Mouse (Mus musculus) heart, adult 2 months (tissue): ENCODE results near the gene Ptpn11. TPM values are rescaled to one million over a fixed set of nuclear protein-coding genes. Genes with fewer than 3 reads are reported as not detected.
A peak's percentile ranks its signal among the peaks of the same experiment; 100 is the strongest.
"Not testable (repeated sequence)": the region's sequence is repeated elsewhere in the genome, so short reads cannot be mapped to it uniquely, and the experiment has no call there.

Experiments
- DNase-seq, 2 experiments: peaks; one replicate each; pipeline ENCODE4 v3.0.0; 2021
- H3K27ac ChIP-seq: fragments of 200-600 bp; 2 replicates; pipeline ENCODE4 v1.8.1; 2022
- H3K27me3 ChIP-seq: fragments of 200-500 bp; 2 replicates; pipeline ENCODE4 v1.6.1; 2012; ENCODE audit warnings: mild to moderate bottlenecking, low read length, inconsistent platforms, mixed read lengths; ENCODE audit not compliant: control insufficient read depth, insufficient read depth
- H3K36me3 ChIP-seq: fragments of 200-500 bp; 2 replicates; pipeline ENCODE4 v1.6.1; 2012; ENCODE audit warnings: low read length, inconsistent platforms; ENCODE audit not compliant: control insufficient read depth, insufficient read depth
- H3K4me1 ChIP-seq: fragments of 200-500 bp; 2 replicates; pipeline ENCODE4 v1.6.1; 2011; ENCODE audit warnings: low read length; ENCODE audit not compliant: control insufficient read depth, insufficient read depth
- H3K4me3 ChIP-seq: fragments of 200-600 bp; 2 replicates; pipeline ENCODE4 v1.8.1; 2022
- H3K79me2 ChIP-seq: fragments of 200-500 bp; replicated peaks from 2 replicates; pipeline ENCODE4 v1.6.1; 2012; ENCODE audit warnings: mild to moderate bottlenecking, inconsistent platforms, low read length, moderate library complexity, mixed read lengths; ENCODE audit not compliant: control insufficient read depth, insufficient read depth
- H3K9ac ChIP-seq: fragments of 200-500 bp; 2 replicates; pipeline ENCODE4 v1.6.1; 2012; ENCODE audit warnings: low read depth, mild to moderate bottlenecking, control low read depth, inconsistent platforms, low read length, mixed read lengths
- CTCF ChIP-seq: fragments of 200-600 bp; IDR thresholded peaks from 2 replicates; pipeline ENCODE4 v1.8.1; 2022; ENCODE audit warnings: antibody characterized with exemption, mild to moderate bottlenecking, moderate library complexity
- EP300 ChIP-seq: fragments of 200-500 bp; IDR thresholded peaks from 2 replicates; pipeline ENCODE4 v1.6.1; 2011; ENCODE audit warnings: low read depth, low read length, control low read depth; ENCODE audit not compliant: insufficient read depth
- POLR2A ChIP-seq: fragments of 200-500 bp; IDR thresholded peaks from 2 replicates; pipeline ENCODE4 v1.6.1; 2011; ENCODE audit warnings: mild to moderate bottlenecking, low read depth, low read length, control low read depth; ENCODE audit not compliant: insufficient read depth
- WGBS: fragments of 180-500 bp; shearing (Covaris S2); methylation state at CpG from one replicate; pipeline ENCODE4 v1.1.7; 2018; 5-methylcytosine and 5-hydroxymethylcytosine counted together
- intact Hi-C: fragments of 180-260 bp; cut with DNase I; formaldehyde crosslinking; loops from one replicate; pipeline ENCODE4 v1.15.1; 2025
- polyA plus RNA-seq: library from polyadenylated mRNA; depleted of rRNA; stranded (reverse); fragments of >200 nt; gene quantifications from 2 replicates; pipeline ENCODE4 v1.2.3, GENCODE M21; 2012
- total RNA-seq, 2 experiments: library from RNA; stranded (reverse); gene quantifications; 2 replicates each; pipeline ENCODE4 v1.2.3; 2021

Gene Ptpn11
- total and polyA plus RNA-seq, 3 experiments, result 50.7 to 205 (median 159) TPM

GRCm38 (mm10) chr5:121206984-121207383 is 15.8 kb upstream of the Ptpn11 start:
- Histone ChIP-seq H3K27ac (no peak overlapping the region), H3K4me1 (peaks cover 3% of the 10 kb centered on the region; the same call in 1 of the 2 replicates), H3K79me2 (no peaks in the 10 kb centered on the region), H3K4me3 (no peak overlapping the region), H3K27me3 (no peaks in the 10 kb centered on the region), H3K36me3 (peaks cover 7% of the 10 kb centered on the region), H3K9ac (no peak overlapping the region)
- WGBS, result 59% methylated on average over 3 of the region's 3 CpGs
- intact Hi-C loops, result no loop called here
- DNase-seq, result no peak
- no peak for TF ChIP-seq POLR2A

- Histone ChIP-seq H3K79me2 (no peaks in the 10 kb centered on the region), H3K27ac (no peak overlapping the region), H3K36me3 (peaks cover 7% of the 10 kb centered on the region), H3K27me3 (no peaks in the 10 kb centered on the region), H3K9ac (no peak overlapping the region), H3K4me3 (no peak overlapping the region), H3K4me1 (peaks cover 3% of the 10 kb centered on the region)
- intact Hi-C loops, result no loop called here
- WGBS, result 61% methylated on average over 9 of the region's 9 CpGs
- TF ChIP-seq POLR2A (no peak), EP300 (no peak), CTCF (no peak)
- no peak for DNase-seq
Observed at GRCm38 (mm10) chr5:121206540-121206939, 15.3 kb upstream of the Ptpn11 start.

- not testable (repeated sequence) for DNase-seq, H3K4me3 ChIP-seq, H3K27me3 ChIP-seq, H3K9ac ChIP-seq, H3K4me1 ChIP-seq, H3K79me2 ChIP-seq, H3K27ac ChIP-seq, H3K36me3 ChIP-seq
- WGBS, result 42% methylated on average over 8 of the region's 10 CpGs
- intact Hi-C loops, result loop anchor here (2.0 kb wide), 1 partner anchor 15 kb away; the partner anchor contains the start of gene Ptpn11
Observed at GRCm38 (mm10) chr5:121205537-121206130, 14.4 kb upstream of the Ptpn11 start.

GRCm38 (mm10) chr5:121204132-121205089 is 13.2 kb upstream of the Ptpn11 start, which contains the start of gene Rpl6:
TSS of gene Rpl6 (plus strand) at chr5:121204481.
- peaks cover 3% of the 10 kb centered on the region for H3K4me1 ChIP-seq
- H3K36me3 ChIP-seq, result peaks cover 7% of the 10 kb centered on the region
- TF ChIP-seq CTCF, result no peak
- peak; percentile 97 for TF ChIP-seq POLR2A
- TF ChIP-seq EP300, result peak; percentile 63
- peak; percentile 81 to 83 for DNase-seq
- peak within 1 kb of the TSS; percentile 63 for H3K4me3 ChIP-seq
- H3K9ac ChIP-seq, result peak within 1 kb of the TSS; percentile 95
- under 1% methylated on average over 52 of the region's 52 CpGs for WGBS
- H3K79me2 ChIP-seq, result no peaks in the 10 kb centered on the region
- no peaks in the 10 kb centered on the region for H3K27me3 ChIP-seq
- H3K27ac ChIP-seq, result peak within 1 kb of the TSS; percentile 67
- intact Hi-C loops, result loop anchor here (2.0 kb wide), 1 partner anchor 14 kb away; the partner anchor contains the start of gene Ptpn11

- Histone ChIP-seq H3K4me3 (no peak overlapping the region), H3K4me1 (peaks cover 3% of the 10 kb centered on the region), H3K36me3 (peaks cover 5% of the 10 kb centered on the region), H3K79me2 (no peaks in the 10 kb centered on the region), H3K9ac (no peak overlapping the region), H3K27ac (no peak overlapping the region), H3K27me3 (no peaks in the 10 kb centered on the region)
- WGBS, result 81% methylated on average over 1 of the region's 1 CpGs
- TF ChIP-seq EP300, result no peak
- DNase-seq, result no peak
- intact Hi-C loops, result loop anchor here (2.0 kb wide), 1 partner anchor 248 kb away; the partner anchor contains the start of gene Tmem116
Observed at GRCm38 (mm10) chr5:121202467-121202866, 11.3 kb upstream of the Ptpn11 start.

GRCm38 (mm10) chr5:121201739-121202138 is 10.5 kb upstream of the Ptpn11 start:
- H3K4me1 ChIP-seq, result peaks cover 3% of the 10 kb centered on the region
- 42% methylated on average over 3 of the region's 3 CpGs for WGBS
- H3K27me3 ChIP-seq, result no peaks in the 10 kb centered on the region
- no peak overlapping the region for H3K27ac ChIP-seq
- no peak overlapping the region for H3K4me3 ChIP-seq
- H3K79me2 ChIP-seq, result no peaks in the 10 kb centered on the region
- H3K9ac ChIP-seq, result no peak overlapping the region
- TF ChIP-seq EP300 (no peak), CTCF (peak; percentile 84), POLR2A (no peak)
- DNase-seq, result no peak
- intact Hi-C loops, result loop anchor here (2.0 kb wide), 1 partner anchor 249 kb away; the partner anchor contains the start of gene Tmem116
- H3K36me3 ChIP-seq, result peaks cover 5% of the 10 kb centered on the region
